Comparison of ENCODE assay signal across 8 mouse cellular contexts in genomic region chr15:8967573-8968228, GRCm38 (mm10). TPM values are rescaled to one million over a fixed set of nuclear protein-coding genes. Genes with fewer than 3 reads are reported as not detected.
DNase-seq lines count a peak whose midpoint lies in the region; ATAC-seq and TF ChIP-seq lines count a peak whose summit lies in the region.

Ranbp3l (plus strand) TSS chr15:8967949.

- 7% methylated on average over 18 of the region's 18 CpGs for WGBS in cerebellum, adult 2 months
- 59% methylated on average over 18 of the region's 18 CpGs for WGBS in hindbrain, embryonic 16.5 days
- 74% methylated on average over 18 of the region's 18 CpGs for WGBS in thymus, adult 2 months

- no peak within 1 kb of the TSS; the same call in 1 of the 2 replicates for H3K27ac ChIP-seq in cerebellum, adult 2 months (ENCODE audit: insufficient read depth, low read length)
- no peak within 1 kb of the TSS for H3K27ac ChIP-seq in hindbrain, embryonic 16.5 days (ENCODE audit: low read depth, low read length)
- no peak within 1 kb of the TSS for H3K27ac ChIP-seq in thymus, adult 2 months (ENCODE audit: control insufficient read depth, insufficient read depth, low read length)

- no peaks in the 10 kb centered on the region for H3K9me3 ChIP-seq in hindbrain, embryonic 16.5 days (ENCODE audit: control insufficient read depth, low read length)

- peak within 1 kb of the TSS; percentile 48 for H3K4me2 ChIP-seq in hindbrain, embryonic 16.5 days (ENCODE audit: low read length)
- peak within 1 kb of the TSS; percentile 72 for H3K4me2 ChIP-seq in myocyte (ENCODE audit: low read depth)

- H3K27me3 ChIP-seq in cerebellum, adult 2 months (ENCODE audit: control insufficient read depth, insufficient read depth, low read length) = no peaks in the 10 kb centered on the region
- H3K27me3 ChIP-seq in hindbrain, embryonic 16.5 days (replicated peaks; ENCODE audit: control insufficient read depth, insufficient read depth, low read length) = no peaks in the 10 kb centered on the region
- H3K27me3 ChIP-seq in myocyte (ENCODE audit: control insufficient read depth, insufficient read depth, insufficient read length) = no peaks in the 10 kb centered on the region
- H3K27me3 ChIP-seq in thymus, adult 2 months (ENCODE audit: control insufficient read depth, insufficient read depth, low read length) = no peaks in the 10 kb centered on the region

- ATAC-seq in hindbrain, embryonic 16.5 days = peak; percentile 90
- ATAC-seq in megakaryocyte progenitor cell, adult 5-6 weeks (replicated peaks; ENCODE audit: poor library complexity) = no peak

- no peak for TF ChIP-seq CTCF in cerebellum, adult 2 months (IDR thresholded peaks at IDR 0.05; ENCODE audit: borderline replicate concordance, insufficient read depth, low read depth, low read length)
- TF ChIP-seq CTCF in thymus, adult 2 months (IDR thresholded peaks at IDR 0.05; ENCODE audit: borderline replicate concordance, control insufficient read depth, extremely low read depth, insufficient read depth, low read length, poor library complexity) = no peak

- peak within 1 kb of the TSS; percentile 25; the same call in 1 of the 2 replicates for H3K9ac ChIP-seq in hindbrain, embryonic 16.5 days (ENCODE audit: low read depth, low read length)

- intact Hi-C loops in left cerebral cortex, postnatal 25 days (cut with DNase I) = no loop called here

- H3K36me3 ChIP-seq in hindbrain, embryonic 16.5 days (ENCODE audit: control insufficient read depth, insufficient read depth, low read length) = no peaks in the 10 kb centered on the region
- H3K36me3 ChIP-seq in myocyte (ENCODE audit: control insufficient read depth, insufficient read depth) = no peaks in the 10 kb centered on the region
- no peaks in the 10 kb centered on the region for H3K36me3 ChIP-seq in thymus, adult 2 months (ENCODE audit: control insufficient read depth, insufficient read depth, low read length)

- peak within 1 kb of the TSS; percentile 49 for H3K4me3 ChIP-seq in cerebellum, adult 2 months (replicated peaks; ENCODE audit: insufficient read depth, low read depth, low read length)
- H3K4me3 ChIP-seq in hindbrain, embryonic 16.5 days (ENCODE audit: low read length) = peak within 1 kb of the TSS; percentile 23
- H3K4me3 ChIP-seq in myocyte = no peak within 1 kb of the TSS
- no peak within 1 kb of the TSS for H3K4me3 ChIP-seq in thymus, adult 2 months (ENCODE audit: control insufficient read depth, insufficient read depth, low read length)

- DNase-seq in layer of hippocampus, adult 18-20 months (ENCODE audit: low spot score in 2 of 2) = peak; percentile 3 to 37
- no peak for DNase-seq in layer of hippocampus, adult 9-10 months (ENCODE audit: low spot score)
- DNase-seq in cerebellum, adult 2 months = peak; percentile 51 to 57
- peak; percentile 20 to 42 for DNase-seq in left cerebral cortex, postnatal 25 days (ENCODE audit: low spot score in 2 of 2)
- DNase-seq in thymus, adult 2 months = no peak

- TF ChIP-seq POLR2A in cerebellum, adult 2 months (IDR thresholded peaks at IDR 0.05; ENCODE audit: borderline replicate concordance, insufficient read depth, low read length) = no peak
- TF ChIP-seq POLR2A in myocyte (IDR thresholded peaks at IDR 0.05; ENCODE audit: insufficient read length, low read depth) = no peak
- TF ChIP-seq POLR2A in thymus, adult 2 months (IDR thresholded peaks at IDR 0.05; ENCODE audit: control insufficient read depth, extremely low read depth, insufficient read depth, low read length, poor library complexity) = no peak

- H3K79me2 ChIP-seq in myocyte (ENCODE audit: control insufficient read depth, insufficient read depth) = no peaks in the 10 kb centered on the region

- no peaks in the 10 kb centered on the region; the same call in 1 of the 2 replicates for H3K4me1 ChIP-seq in cerebellum, adult 2 months (ENCODE audit: control insufficient read depth, insufficient read depth, low read length)
- no peaks in the 10 kb centered on the region for H3K4me1 ChIP-seq in hindbrain, embryonic 16.5 days (ENCODE audit: control insufficient read depth, insufficient read depth, low read depth, low read length)
- H3K4me1 ChIP-seq in thymus, adult 2 months (replicated peaks; ENCODE audit: control insufficient read depth, insufficient read depth, low read length) = no peaks in the 10 kb centered on the region

- H3ac ChIP-seq in myocyte (ENCODE audit: control insufficient read depth, insufficient read length) = no peak within 1 kb of the TSS

TF ChIP-seq in myocyte, 11 proteins besides CTCF, POLR2A, EP300 and RAD21:
- TF ChIP-seq MYOG (IDR thresholded peaks at IDR 0.05; ENCODE audit: control insufficient read depth in 1 of 3, insufficient read depth in 1 of 3, insufficient read length in 2 of 3, low read depth in 2 of 3) (no peak), CEBPB (IDR thresholded peaks at IDR 0.05; ENCODE audit: insufficient read depth, poor library complexity, severe bottlenecking) (no peak), TCF12 (IDR thresholded peaks at IDR 0.05; ENCODE audit: insufficient read depth, poor library complexity, severe bottlenecking) (no peak)

RNA-seq across cellular contexts. Expression of gene Ranbp3l, which starts in this region (rescaled TPM):
- 1 to 10 TPM; 8.0 to 8.5 TPM for total RNA-seq in layer of hippocampus, adult 18-20 months (2021)
- polyA plus RNA-seq in cerebellum, adult 2 months (2012; rRNA removed) = 2.4 and 5.0 TPM in 2 replicates
- polyA plus RNA-seq in hindbrain, embryonic 16.5 days (2015; fragmentation: Nextera tagmentation; extraction: Ambion mirVana) = 12.6 and 15.2 TPM in 2 replicates
- total RNA-seq in left cerebral cortex, postnatal 25 days (2021) = 10 to 100 TPM; 10.6 to 11.4 TPM
- not detected for polyA plus RNA-seq in myocyte (2012; fragmentation: generic; extraction: Trizol)
- polyA plus RNA-seq in thymus, adult 2 months (2012; rRNA removed) = 0.15 TPM in 1 of 2 replicates, not detected in the other
- not detected in 2 replicates for total RNA-seq in megakaryocyte progenitor cell, adult 5-6 weeks (2015)
- total RNA-seq in megakaryocyte progenitor cell, adult 5-6 weeks (2017) = not detected in 2 replicates

Comparison
In these comparisons a context has a peak if more than half of its experiments do, and no peak if none do; other contexts are left out.
1. RNA of gene Ranbp3l (total RNA-seq): 10.6 to 11.4 TPM in left cerebral cortex, postnatal 25 days and 8.0 to 8.5 TPM in layer of hippocampus, adult 18-20 months; not detected in megakaryocyte progenitor cell, adult 5-6 weeks; every median in the first group is over 4 times any median in the second.
2. DNase-seq: peak in layer of hippocampus, adult 18-20 months (2 of 2), cerebellum, adult 2 months (2 of 2) and left cerebral cortex, postnatal 25 days (2 of 2); none in layer of hippocampus, adult 9-10 months (single experiment) and thymus, adult 2 months (single experiment).
3. H3K4me3 ChIP-seq: peak in cerebellum, adult 2 months (single experiment) and hindbrain, embryonic 16.5 days (single experiment); none in myocyte (single experiment) and thymus, adult 2 months (single experiment).